Mouse (Mus musculus) stomach, postnatal 0 days (tissue): ENCODE measurements around the gene Adora3. TPM values are rescaled to one million over a fixed set of nuclear protein-coding genes. Genes with fewer than 3 reads are reported as not detected.

Experiments used
- ATAC-seq: fragments of 200-750 bp; cut with Nextera tagmentation; 2 replicates; pipeline ENCODE4 v1.8.0; 2017; ENCODE audit not compliant: low FRiP score, low TSS enrichment
- DNase-seq: peaks from one replicate; pipeline ENCODE4 v3.0.0-alpha.2; 2016; ENCODE audit warnings: low spot score
- H3K27ac ChIP-seq: fragments of 300-500 bp; sonication (generic); replicated peaks from 2 replicates; pipeline ENCODE4 v1.5.1; 2014; ENCODE audit warnings: mild to moderate bottlenecking, control low read depth
- H3K27me3 ChIP-seq: fragments of 300-500 bp; sonication (generic); 2 replicates; pipeline ENCODE4 v1.6.1; 2014; ENCODE audit warnings: low read length; ENCODE audit not compliant: control insufficient read depth, insufficient read depth
- H3K36me3 ChIP-seq: fragments of 300-500 bp; sonication (generic); 2 replicates; pipeline ENCODE4 v1.6.1; 2014; ENCODE audit warnings: low read length, mixed read lengths; ENCODE audit not compliant: control insufficient read depth, insufficient read depth
- H3K4me1 ChIP-seq: fragments of 300-500 bp; sonication (generic); replicated peaks from 2 replicates; pipeline ENCODE4 v1.6.1; 2014; ENCODE audit warnings: antibody characterized with exemption; ENCODE audit not compliant: control insufficient read depth, insufficient read depth
- H3K4me2 ChIP-seq: fragments of 300-500 bp; sonication (generic); replicated peaks from 2 replicates; pipeline ENCODE4 v1.6.1; 2014; ENCODE audit warnings: low read depth, mild to moderate bottlenecking, control low read depth, moderate library complexity
- H3K4me3 ChIP-seq: fragments of 300-500 bp; sonication (generic); 2 replicates; pipeline ENCODE4 v1.5.1; 2014; ENCODE audit warnings: low read depth, low read length, control low read depth
- H3K9ac ChIP-seq: fragments of 300-500 bp; sonication (generic); 2 replicates; pipeline ENCODE4 v1.6.1; 2014; ENCODE audit warnings: mild to moderate bottlenecking, low read length, control low read depth, mixed read lengths
- H3K9me3 ChIP-seq: fragments of 300-500 bp; sonication (generic); 2 replicates; pipeline ENCODE4 v1.6.1; 2016; ENCODE audit warnings: low read length; ENCODE audit not compliant: control insufficient read depth
- CTCF ChIP-seq: IDR thresholded peaks from 2 replicates; pipeline ENCODE4 v1.5.1; 2016; ENCODE audit warnings: antibody characterized with exemption, low read depth, mild to moderate bottlenecking, moderate library complexity
- EP300 ChIP-seq: optimal IDR thresholded peaks from 2 replicates; pipeline ENCODE3; 2016; ENCODE audit warnings: antibody characterized with exemption
- WGBS: fragments of 180-500 bp; shearing (Covaris S2); extraction: QIAGEN DNeasy Blood & Tissue Kit; methylation state at CpG from one replicate; pipeline ENCODE4 v1.1.7; 2014; 5-methylcytosine and 5-hydroxymethylcytosine counted together
- polyA plus RNA-seq: library from polyadenylated mRNA; unstranded; fragments of >200 nt; fragmentation: Nextera tagmentation; extraction: Ambion mirVana; gene quantifications from 2 replicates; pipeline ENCODE4 v1.2.1, GENCODE M21; 2015

Adora3 gene
- polyA plus RNA-seq, 1 experiment from 2014 or later = 0.34 TPM

DNA sequence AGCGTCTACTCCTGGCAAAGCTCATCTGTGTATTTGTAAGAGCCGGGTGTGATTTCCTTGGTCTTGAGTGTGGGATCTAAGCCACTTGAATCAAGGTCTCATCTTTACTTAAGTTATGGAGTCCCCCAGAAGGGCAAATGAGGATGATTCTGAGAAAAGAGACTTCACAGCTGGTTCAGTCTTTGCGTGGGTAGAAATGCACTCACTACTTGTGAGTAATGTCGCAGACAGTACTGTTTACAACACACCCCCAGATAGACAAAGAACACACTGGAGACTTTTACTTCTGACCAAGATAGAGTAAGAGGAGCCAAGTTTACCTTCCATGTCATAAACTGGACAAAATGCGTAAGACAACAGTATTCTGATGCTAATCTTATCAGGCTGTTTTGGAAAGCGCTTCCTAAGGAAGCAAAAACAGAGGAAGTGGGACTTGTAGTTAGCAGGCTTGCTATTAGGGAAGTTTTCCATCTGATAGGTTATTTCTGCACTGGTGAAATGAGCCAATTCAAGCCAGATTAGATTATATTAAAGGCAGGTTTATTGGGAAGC is 6.7 kb downstream of the Adora3 start:
- Histone ChIP-seq H3K9ac (no peak overlapping the region), H3K4me2 (no peak overlapping the region), H3K4me3 (no peak overlapping the region), H3K36me3 (no peaks in the 10 kb centered on the region), H3K4me1 (no peaks in the 10 kb centered on the region), H3K27ac (no peak overlapping the region), H3K9me3 (no peaks in the 10 kb centered on the region), H3K27me3 (no peaks in the 10 kb centered on the region)
- 69% methylated on average over 6 of the region's 6 CpGs for WGBS
- TF ChIP-seq CTCF (no peak), EP300 (no peak)
- DNase-seq (no peak), ATAC-seq (no peak)

DNA sequence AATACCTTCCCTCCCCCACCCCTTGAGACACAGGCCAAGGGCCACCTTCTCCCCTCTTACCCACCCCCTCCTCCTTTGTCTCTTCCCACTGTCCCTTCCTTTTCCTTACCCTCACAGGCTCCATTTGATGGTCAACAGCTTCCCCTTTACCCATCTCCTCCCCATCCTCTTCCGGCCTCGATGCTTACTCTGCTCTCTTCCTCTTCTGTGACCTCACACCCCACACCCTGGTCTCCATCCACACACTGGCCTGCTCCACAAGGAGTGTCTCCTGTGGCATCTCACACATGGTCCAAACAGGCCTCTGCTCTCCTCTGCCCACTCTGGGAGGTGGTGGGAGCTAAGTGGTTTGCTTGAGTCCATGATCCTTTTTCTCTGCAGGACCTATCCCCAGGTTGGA is 7.3 kb downstream of the Adora3 start:
- no peak for TF ChIP-seq CTCF
- TF ChIP-seq EP300 = no peak
- ATAC-seq (no peak), DNase-seq (no peak)
- Histone ChIP-seq H3K4me3 (no peak overlapping the region), H3K9ac (no peak overlapping the region), H3K4me1 (no peaks in the 10 kb centered on the region), H3K4me2 (no peak overlapping the region), H3K27ac (no peak overlapping the region), H3K9me3 (no peaks in the 10 kb centered on the region), H3K27me3 (no peaks in the 10 kb centered on the region), H3K36me3 (no peaks in the 10 kb centered on the region)
- 90% methylated on average over 2 of the region's 2 CpGs for WGBS

DNA sequence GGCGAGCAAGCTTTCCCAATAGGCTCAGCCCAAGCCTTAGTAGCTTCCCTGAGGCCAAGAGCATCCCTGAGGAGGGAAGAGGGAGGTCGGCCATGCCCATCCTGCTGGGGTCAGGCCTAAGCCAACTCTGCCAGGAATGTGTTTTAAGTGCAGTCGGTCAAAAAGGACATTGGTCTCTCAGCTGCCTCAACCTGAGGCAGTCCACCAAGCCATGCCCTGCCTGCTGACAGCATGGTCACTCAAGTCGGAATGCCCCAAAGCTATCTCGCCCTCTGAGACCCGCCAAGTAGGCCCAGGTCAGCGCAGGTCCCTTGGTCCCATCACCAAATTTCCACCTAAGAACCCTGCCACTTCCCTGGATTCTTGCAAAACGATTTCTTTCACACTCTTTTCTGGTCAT is 8.1 kb downstream of the Adora3 start:
- 86% methylated on average over 8 of the region's 8 CpGs for WGBS
- Histone ChIP-seq H3K4me2 (no peak overlapping the region), H3K4me3 (no peak overlapping the region), H3K27me3 (no peaks in the 10 kb centered on the region), H3K36me3 (no peaks in the 10 kb centered on the region), H3K9ac (no peak overlapping the region), H3K9me3 (no peaks in the 10 kb centered on the region), H3K27ac (no peak overlapping the region), H3K4me1 (no peaks in the 10 kb centered on the region)
- ATAC-seq (no peak), DNase-seq (no peak)
- TF ChIP-seq EP300 = no peak

DNA sequence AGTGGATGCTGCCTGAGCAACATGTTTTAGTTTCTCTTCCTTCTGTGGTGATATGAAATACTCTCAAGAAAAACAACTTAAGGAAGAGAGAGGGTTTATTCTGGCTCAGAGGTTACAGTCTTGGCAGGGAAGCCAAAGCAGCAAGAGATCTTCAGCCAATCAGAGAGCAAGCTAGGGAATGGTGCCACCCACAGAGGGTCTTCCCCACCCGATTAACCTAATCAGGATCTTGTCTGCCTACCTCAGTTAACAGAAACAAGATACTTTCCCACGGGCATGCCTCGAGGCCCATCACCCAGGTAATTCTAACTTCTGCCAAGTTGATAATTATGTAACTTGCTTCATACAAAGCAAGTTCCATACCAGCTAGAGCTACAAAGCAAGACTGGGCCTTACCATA is 9.8 kb downstream of the Adora3 start:
- H3K9ac ChIP-seq = no peak overlapping the region
- H3K27ac ChIP-seq = no peak overlapping the region
- no peaks in the 10 kb centered on the region for H3K4me1 ChIP-seq
- DNase-seq (no peak), ATAC-seq (no peak)
- WGBS = 63% methylated on average over 3 of the region's 3 CpGs
- H3K4me3 ChIP-seq = no peak overlapping the region
- H3K9me3 ChIP-seq = no peaks in the 10 kb centered on the region
- TF ChIP-seq CTCF (no peak), EP300 (no peak)
- H3K36me3 ChIP-seq = no peaks in the 10 kb centered on the region
- no peak overlapping the region for H3K4me2 ChIP-seq
- no peaks in the 10 kb centered on the region for H3K27me3 ChIP-seq

DNA sequence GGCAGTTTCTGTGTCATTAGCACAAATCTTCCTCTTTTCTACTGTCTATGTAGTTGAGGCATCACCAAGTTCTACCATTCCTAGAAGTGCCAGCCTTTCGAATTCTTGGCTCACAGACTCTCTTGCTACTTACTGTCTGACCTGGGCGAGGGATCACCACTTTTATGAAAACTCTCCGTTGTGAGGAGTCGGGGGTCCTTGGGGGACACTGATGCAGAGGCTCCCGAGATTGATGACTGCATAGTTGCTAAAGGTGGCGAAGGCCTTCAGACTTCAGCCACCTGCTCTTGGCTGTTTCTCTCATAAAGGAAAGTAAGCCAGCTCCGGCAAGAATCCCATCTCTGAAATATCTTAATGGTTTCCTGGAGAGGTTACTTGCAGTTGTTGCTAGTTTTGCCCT is 11.4 kb downstream of the Adora3 start:
- H3K27me3 ChIP-seq = no peaks in the 10 kb centered on the region
- no peak overlapping the region for H3K9ac ChIP-seq
- DNase-seq (no peak), ATAC-seq (no peak)
- no peak for TF ChIP-seq CTCF
- no peak for TF ChIP-seq EP300
- H3K36me3 ChIP-seq = no peaks in the 10 kb centered on the region
- no peak overlapping the region for H3K4me2 ChIP-seq
- no peaks in the 10 kb centered on the region for H3K9me3 ChIP-seq
- H3K27ac ChIP-seq = no peak overlapping the region
- no peaks in the 10 kb centered on the region for H3K4me1 ChIP-seq
- no peak overlapping the region for H3K4me3 ChIP-seq
- 90% methylated on average over 7 of the region's 7 CpGs for WGBS

DNA sequence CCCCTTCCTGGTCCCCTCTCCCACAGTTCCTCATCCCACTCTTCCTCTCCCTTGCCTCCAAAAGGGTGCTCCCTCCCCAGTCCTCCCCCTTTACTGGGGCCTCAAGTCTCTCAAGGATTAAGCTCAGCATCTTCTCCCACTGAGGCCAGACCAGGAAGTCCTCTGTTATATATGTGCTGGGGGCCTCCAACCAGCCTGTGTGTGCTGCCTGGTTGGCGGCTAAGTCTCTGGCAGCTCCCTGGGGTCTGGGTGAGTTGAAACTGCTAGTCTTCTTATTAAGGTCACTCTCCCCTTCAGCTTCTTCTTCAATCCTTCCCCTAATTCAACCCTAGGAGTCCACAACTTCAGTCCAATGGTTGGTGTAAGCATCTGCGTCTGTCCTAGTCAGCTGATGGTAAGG is 12.5 kb downstream of the Adora3 start:
- 90% methylated on average over 2 of the region's 2 CpGs for WGBS
- no peaks in the 10 kb centered on the region for H3K4me1 ChIP-seq
- H3K9me3 ChIP-seq = no peaks in the 10 kb centered on the region
- H3K27ac ChIP-seq = no peak overlapping the region
- H3K36me3 ChIP-seq = no peaks in the 10 kb centered on the region
- H3K4me3 ChIP-seq = no peak overlapping the region
- DNase-seq (no peak), ATAC-seq (no peak)
- H3K4me2 ChIP-seq = no peak overlapping the region
- no peaks in the 10 kb centered on the region for H3K27me3 ChIP-seq
- TF ChIP-seq CTCF = no peak
- TF ChIP-seq EP300 = no peak
- no peak overlapping the region for H3K9ac ChIP-seq
